Mouse (Mus musculus): Measurements from ENCODE around the gene Eif2b1. TPM values are rescaled to one million over a fixed set of nuclear protein-coding genes. Genes with fewer than 3 reads are reported as not detected.
"Not testable (repeated sequence)": the region's sequence is repeated elsewhere in the genome, so short reads cannot be mapped to it uniquely, and the experiment has no call there.

Eif2b1 gene
- polyA plus RNA-seq, 1 experiment from 2014 or later: 83.5 TPM

- no peaks in the 10 kb centered on the region for H3K4me1 ChIP-seq (replicated peaks; ENCODE audit: control insufficient read depth, insufficient read depth, low read length)
- H3K27ac ChIP-seq (ENCODE audit: low read depth, low read length): no peak overlapping the region
- H3K9me3 ChIP-seq (ENCODE audit: control insufficient read depth, low read length): no peaks in the 10 kb centered on the region
- DNase-seq (ENCODE audit: low spot score) (peak; percentile 70), ATAC-seq (ENCODE audit: low FRiP score) (no peak)
- H3K4me3 ChIP-seq (ENCODE audit: low read depth, low read length): no peak overlapping the region
- H3K9ac ChIP-seq (ENCODE audit: low read depth, low read length): no peak overlapping the region
- no peaks in the 10 kb centered on the region for H3K27me3 ChIP-seq (ENCODE audit: control insufficient read depth, insufficient read depth, low read length)
- H3K36me3 ChIP-seq (ENCODE audit: control insufficient read depth, insufficient read depth, low read length): no peaks in the 10 kb centered on the region
- H3K4me2 ChIP-seq (replicated peaks; ENCODE audit: low read depth, low read length): no peak overlapping the region
- WGBS: 69% methylated on average over 5 of the region's 5 CpGs
Observed at GRCm38 (mm10) chr5:124602349-124602748, 23.4 kb upstream of the Eif2b1 start.

- 64% methylated on average over 8 of the region's 8 CpGs for WGBS
- not testable (repeated sequence) for H3K27ac ChIP-seq (ENCODE audit: low read depth, low read length); H3K9ac ChIP-seq (ENCODE audit: low read depth, low read length); H3K9me3 ChIP-seq (ENCODE audit: control insufficient read depth, low read length); H3K27me3 ChIP-seq (ENCODE audit: control insufficient read depth, insufficient read depth, low read length); DNase-seq (ENCODE audit: low spot score); H3K36me3 ChIP-seq (ENCODE audit: control insufficient read depth, insufficient read depth, low read length); H3K4me3 ChIP-seq (ENCODE audit: low read depth, low read length); H3K4me1 ChIP-seq (replicated peaks; ENCODE audit: control insufficient read depth, insufficient read depth, low read length); ATAC-seq (ENCODE audit: low FRiP score)
- H3K4me2 ChIP-seq (replicated peaks; ENCODE audit: low read depth, low read length): peak overlapping the region; percentile 61; the same call in 1 of the 2 replicates
Observed at GRCm38 (mm10) chr5:124599726-124600125, 20.8 kb upstream of the Eif2b1 start.

GRCm38 (mm10) chr5:124598224-124599174 lies 19.6 kb upstream of the Eif2b1 start:
- ATAC-seq (ENCODE audit: low FRiP score) (peak; percentile 99), DNase-seq (ENCODE audit: low spot score) (peak; percentile 96)
- Histone ChIP-seq H3K4me1 (replicated peaks; ENCODE audit: control insufficient read depth, insufficient read depth, low read length) (no peaks in the 10 kb centered on the region), H3K4me2 (replicated peaks; ENCODE audit: low read depth, low read length) (peak overlapping the region; percentile 61), H3K9ac (ENCODE audit: low read depth, low read length) (peak overlapping the region; percentile 80), H3K4me3 (ENCODE audit: low read depth, low read length) (peak overlapping the region; percentile 88), H3K9me3 (ENCODE audit: control insufficient read depth, low read length) (no peaks in the 10 kb centered on the region), H3K27ac (ENCODE audit: low read depth, low read length) (no peak overlapping the region), H3K36me3 (ENCODE audit: control insufficient read depth, insufficient read depth, low read length) (0 out of 2 replicates have a peak, but pooled peaks cover 4% of the 10 kb centered on the region), H3K27me3 (ENCODE audit: control insufficient read depth, insufficient read depth, low read length) (no peaks in the 10 kb centered on the region)
- 5% methylated on average over 30 of the region's 30 CpGs for WGBS

GRCm38 (mm10) chr5:124592768-124593167 lies 13.8 kb upstream of the Eif2b1 start:
- Histone ChIP-seq H3K4me2 (replicated peaks; ENCODE audit: low read depth, low read length) (no peak overlapping the region), H3K27ac (ENCODE audit: low read depth, low read length) (no peak overlapping the region), H3K9ac (ENCODE audit: low read depth, low read length) (no peak overlapping the region), H3K36me3 (ENCODE audit: control insufficient read depth, insufficient read depth, low read length) (0 out of 2 replicates have a peak, but pooled peaks cover 9% of the 10 kb centered on the region), H3K4me1 (replicated peaks; ENCODE audit: control insufficient read depth, insufficient read depth, low read length) (no peaks in the 10 kb centered on the region), H3K9me3 (ENCODE audit: control insufficient read depth, low read length) (no peaks in the 10 kb centered on the region), H3K27me3 (ENCODE audit: control insufficient read depth, insufficient read depth, low read length) (no peaks in the 10 kb centered on the region), H3K4me3 (ENCODE audit: low read depth, low read length) (no peak overlapping the region)
- WGBS: 92% methylated on average over 3 of the region's 3 CpGs
- DNase-seq (ENCODE audit: low spot score) (no peak), ATAC-seq (ENCODE audit: low FRiP score) (no peak)

- H3K36me3 ChIP-seq (ENCODE audit: control insufficient read depth, insufficient read depth, low read length): peaks cover 4% of the 10 kb centered on the region; the same call in 1 of the 2 replicates
- WGBS: 95% methylated on average over 5 of the region's 5 CpGs
- ATAC-seq (ENCODE audit: low FRiP score): no peak
Observed at GRCm38 (mm10) chr5:124582515-124582914, 3.6 kb upstream of the Eif2b1 start.

GRCm38 (mm10) chr5:124575467-124575866 lies 3.5 kb downstream of the Eif2b1 start:
- H3K4me3 ChIP-seq (ENCODE audit: low read depth, low read length): no peak overlapping the region
- H3K4me1 ChIP-seq (replicated peaks; ENCODE audit: control insufficient read depth, insufficient read depth, low read length): peaks cover 5% of the 10 kb centered on the region; the same call in 1 of the 2 replicates
- H3K27me3 ChIP-seq (ENCODE audit: control insufficient read depth, insufficient read depth, low read length): no peaks in the 10 kb centered on the region
- WGBS: 95% methylated on average over 7 of the region's 7 CpGs
- H3K27ac ChIP-seq (ENCODE audit: low read depth, low read length): no peak overlapping the region
- no peak for DNase-seq (ENCODE audit: low spot score)
- no peak for ATAC-seq (ENCODE audit: low FRiP score)
- H3K9ac ChIP-seq (ENCODE audit: low read depth, low read length): no peak overlapping the region
- no peaks in the 10 kb centered on the region for H3K9me3 ChIP-seq (ENCODE audit: control insufficient read depth, low read length)
- H3K4me2 ChIP-seq (replicated peaks; ENCODE audit: low read depth, low read length): no peak overlapping the region
- H3K36me3 ChIP-seq (ENCODE audit: control insufficient read depth, insufficient read depth, low read length): peaks cover 11% of the 10 kb centered on the region; the same call in 1 of the 2 replicates

More at GRCm38 (mm10) chr5:124582515-124582914, 3.6 kb upstream of the Eif2b1 start:
- Histone ChIP-seq H3K9me3 (ENCODE audit: control insufficient read depth, low read length) (no peaks in the 10 kb centered on the region), H3K9ac (ENCODE audit: low read depth, low read length) (no peak overlapping the region), H3K4me1 (replicated peaks; ENCODE audit: control insufficient read depth, insufficient read depth, low read length) (peaks cover 5% of the 10 kb centered on the region; the same call in 1 of the 2 replicates), H3K4me2 (replicated peaks; ENCODE audit: low read depth, low read length) (no peak overlapping the region), H3K27ac (ENCODE audit: low read depth, low read length) (no peak overlapping the region), H3K4me3 (ENCODE audit: low read depth, low read length) (no peak overlapping the region), H3K27me3 (ENCODE audit: control insufficient read depth, insufficient read depth, low read length) (no peaks in the 10 kb centered on the region)
- no peak for DNase-seq (ENCODE audit: low spot score)

- peaks cover 17% of the 10 kb centered on the region; the same call in 1 of the 2 replicates for H3K36me3 ChIP-seq (ENCODE audit: control insufficient read depth, insufficient read depth, low read length)
- ATAC-seq (ENCODE audit: low FRiP score): no peak
- WGBS: 85% methylated on average over 12 of the region's 12 CpGs
Observed at GRCm38 (mm10) chr5:124571068-124571467, 7.9 kb downstream of the Eif2b1 start.

GRCm38 (mm10) chr5:124555145-124555544 lies 23.8 kb downstream of the Eif2b1 start:
- H3K4me3 ChIP-seq (ENCODE audit: low read depth, low read length): no peak overlapping the region
- peaks cover 9% of the 10 kb centered on the region; the same call in 1 of the 2 replicates for H3K36me3 ChIP-seq (ENCODE audit: control insufficient read depth, insufficient read depth, low read length)
- H3K9me3 ChIP-seq (ENCODE audit: control insufficient read depth, low read length): no peaks in the 10 kb centered on the region
- 83% methylated on average over 1 of the region's 1 CpGs for WGBS
- no peak overlapping the region for H3K27ac ChIP-seq (ENCODE audit: low read depth, low read length)
- H3K27me3 ChIP-seq (ENCODE audit: control insufficient read depth, insufficient read depth, low read length): no peaks in the 10 kb centered on the region
- H3K9ac ChIP-seq (ENCODE audit: low read depth, low read length): no peak overlapping the region
- H3K4me2 ChIP-seq (replicated peaks; ENCODE audit: low read depth, low read length): no peak overlapping the region
- ATAC-seq (ENCODE audit: low FRiP score) (no peak), DNase-seq (ENCODE audit: low spot score) (no peak)
- 0 out of 2 replicates have a peak, but pooled peaks cover 2% of the 10 kb centered on the region for H3K4me1 ChIP-seq (replicated peaks; ENCODE audit: control insufficient read depth, insufficient read depth, low read length)

More at GRCm38 (mm10) chr5:124571068-124571467, 7.9 kb downstream of the Eif2b1 start:
- Histone ChIP-seq H3K27ac (ENCODE audit: low read depth, low read length) (no peak overlapping the region), H3K4me3 (ENCODE audit: low read depth, low read length) (no peak overlapping the region), H3K9ac (ENCODE audit: low read depth, low read length) (no peak overlapping the region), H3K27me3 (ENCODE audit: control insufficient read depth, insufficient read depth, low read length) (no peaks in the 10 kb centered on the region), H3K4me2 (replicated peaks; ENCODE audit: low read depth, low read length) (no peak overlapping the region), H3K4me1 (replicated peaks; ENCODE audit: control insufficient read depth, insufficient read depth, low read length) (no peaks in the 10 kb centered on the region), H3K9me3 (ENCODE audit: control insufficient read depth, low read length) (no peaks in the 10 kb centered on the region)
- no peak for DNase-seq (ENCODE audit: low spot score)
